Mouse (Mus musculus): ENCODE data around the gene Dapp1. TPM values are rescaled to one million over a fixed set of nuclear protein-coding genes. Genes with fewer than 3 reads are reported as not detected.

Dapp1 gene
- polyA plus RNA-seq, 1 experiment from 2014 or later = 3.0 TPM

GRCm38 (mm10) chr3:137998491-137999223, 17.3 kb upstream of the Dapp1 start:
- no peak overlapping the region for H3K27ac ChIP-seq
- DNase-seq (ENCODE audit: low spot score) = no peak
- H3K4me1 ChIP-seq (replicated peaks; ENCODE audit: control insufficient read depth, insufficient read depth, low read length) = 0 out of 2 replicates have a peak, but pooled peaks cover 4% of the 10 kb centered on the region
- no peaks in the 10 kb centered on the region for H3K36me3 ChIP-seq (replicated peaks; ENCODE audit: control insufficient read depth, insufficient read depth)
- no peaks in the 10 kb centered on the region for H3K9me3 ChIP-seq (ENCODE audit: control insufficient read depth, low read length)
- H3K4me3 ChIP-seq (replicated peaks; ENCODE audit: low read length) = no peak overlapping the region
- no peak for ATAC-seq (ENCODE audit: low FRiP score)
- no peak overlapping the region for H3K4me2 ChIP-seq (replicated peaks)
- H3K27me3 ChIP-seq (ENCODE audit: control insufficient read depth, insufficient read depth, low read length) = no peaks in the 10 kb centered on the region
- WGBS = 66% methylated on average over 14 of the region's 14 CpGs
- no peak overlapping the region for H3K9ac ChIP-seq

- no peak for DNase-seq (ENCODE audit: low spot score)
- Histone ChIP-seq H3K4me2 (replicated peaks) (no peak overlapping the region), H3K9ac (no peak overlapping the region), H3K27ac (no peak overlapping the region), H3K4me1 (replicated peaks; ENCODE audit: control insufficient read depth, insufficient read depth, low read length) (0 out of 2 replicates have a peak, but pooled peaks cover 4% of the 10 kb centered on the region), H3K36me3 (replicated peaks; ENCODE audit: control insufficient read depth, insufficient read depth) (no peaks in the 10 kb centered on the region), H3K4me3 (replicated peaks; ENCODE audit: low read length) (no peak overlapping the region), H3K27me3 (ENCODE audit: control insufficient read depth, insufficient read depth, low read length) (no peaks in the 10 kb centered on the region), H3K9me3 (ENCODE audit: control insufficient read depth, low read length) (no peaks in the 10 kb centered on the region)
- 61% methylated on average over 7 of the region's 7 CpGs for WGBS
- no peak for ATAC-seq (ENCODE audit: low FRiP score)
These were observed 14.1 kb upstream of the Dapp1 start for GRCm38 (mm10) chr3:137995486-137995885.

GRCm38 (mm10) chr3:137994196-137994595, 12.9 kb upstream of the Dapp1 start:
- H3K36me3 ChIP-seq (replicated peaks; ENCODE audit: control insufficient read depth, insufficient read depth) = no peaks in the 10 kb centered on the region
- H3K9me3 ChIP-seq (ENCODE audit: control insufficient read depth, low read length) = no peaks in the 10 kb centered on the region
- no peaks in the 10 kb centered on the region for H3K27me3 ChIP-seq (ENCODE audit: control insufficient read depth, insufficient read depth, low read length)
- ATAC-seq (ENCODE audit: low FRiP score) = no peak
- no peak overlapping the region for H3K4me2 ChIP-seq (replicated peaks)
- no peak for DNase-seq (ENCODE audit: low spot score)
- 0 out of 2 replicates have a peak, but pooled peaks cover 4% of the 10 kb centered on the region for H3K4me1 ChIP-seq (replicated peaks; ENCODE audit: control insufficient read depth, insufficient read depth, low read length)
- 77% methylated on average over 2 of the region's 2 CpGs for WGBS
- H3K4me3 ChIP-seq (replicated peaks; ENCODE audit: low read length) = no peak overlapping the region
- H3K27ac ChIP-seq = no peak overlapping the region
- H3K9ac ChIP-seq = no peak overlapping the region

GRCm38 (mm10) chr3:137992366-137992765, 11.0 kb upstream of the Dapp1 start:
- Histone ChIP-seq H3K4me2 (replicated peaks) (no peak overlapping the region), H3K9me3 (ENCODE audit: control insufficient read depth, low read length) (no peaks in the 10 kb centered on the region), H3K27ac (no peak overlapping the region), H3K4me3 (replicated peaks; ENCODE audit: low read length) (no peak overlapping the region), H3K4me1 (replicated peaks; ENCODE audit: control insufficient read depth, insufficient read depth, low read length) (0 out of 2 replicates have a peak, but pooled peaks cover 4% of the 10 kb centered on the region), H3K27me3 (ENCODE audit: control insufficient read depth, insufficient read depth, low read length) (no peaks in the 10 kb centered on the region), H3K36me3 (replicated peaks; ENCODE audit: control insufficient read depth, insufficient read depth) (no peaks in the 10 kb centered on the region), H3K9ac (no peak overlapping the region)
- ATAC-seq (ENCODE audit: low FRiP score) (no peak), DNase-seq (ENCODE audit: low spot score) (no peak)
- WGBS = 80% methylated on average over 5 of the region's 5 CpGs

- peak; percentile 68; the same call in 1 of the 2 replicates for ATAC-seq (ENCODE audit: low FRiP score)
- DNase-seq (ENCODE audit: low spot score) = peak; percentile 80
- no peak overlapping the region for H3K4me2 ChIP-seq (replicated peaks)
- no peak overlapping the region for H3K27ac ChIP-seq
- no peaks in the 10 kb centered on the region for H3K9me3 ChIP-seq (ENCODE audit: control insufficient read depth, low read length)
- H3K36me3 ChIP-seq (replicated peaks; ENCODE audit: control insufficient read depth, insufficient read depth) = no peaks in the 10 kb centered on the region
- 16% methylated on average over 11 of the region's 11 CpGs for WGBS
- no peak overlapping the region for H3K9ac ChIP-seq
- H3K27me3 ChIP-seq (ENCODE audit: control insufficient read depth, insufficient read depth, low read length) = no peaks in the 10 kb centered on the region
- H3K4me1 ChIP-seq (replicated peaks; ENCODE audit: control insufficient read depth, insufficient read depth, low read length) = 0 out of 2 replicates have a peak, but pooled peaks cover 4% of the 10 kb centered on the region
- H3K4me3 ChIP-seq (replicated peaks; ENCODE audit: low read length) = no peak overlapping the region
These were observed 9.8 kb upstream of the Dapp1 start for GRCm38 (mm10) chr3:137991183-137991582.

GRCm38 (mm10) chr3:137989405-137989804, 8.1 kb upstream of the Dapp1 start:
- 95% methylated on average over 9 of the region's 9 CpGs for WGBS
- no peaks in the 10 kb centered on the region for H3K4me1 ChIP-seq (replicated peaks; ENCODE audit: control insufficient read depth, insufficient read depth, low read length)

GRCm38 (mm10) chr3:137980435-137981381, 637 bp downstream of the Dapp1 start:
- Histone ChIP-seq H3K9ac (0 out of 2 replicates have a peak overlapping the region, but pooled peaks have one; percentile 5), H3K4me3 (replicated peaks; ENCODE audit: low read length) (no peak overlapping the region; the same call in 1 of the 2 replicates), H3K4me2 (replicated peaks) (peak overlapping the region; percentile 40), H3K27me3 (ENCODE audit: control insufficient read depth, insufficient read depth, low read length) (no peaks in the 10 kb centered on the region), H3K9me3 (ENCODE audit: control insufficient read depth, low read length) (no peaks in the 10 kb centered on the region), H3K27ac (no peak overlapping the region), H3K36me3 (replicated peaks; ENCODE audit: control insufficient read depth, insufficient read depth) (no peaks in the 10 kb centered on the region), H3K4me1 (replicated peaks; ENCODE audit: control insufficient read depth, insufficient read depth, low read length) (0 out of 2 replicates have a peak, but pooled peaks cover 11% of the 10 kb centered on the region)
- WGBS = 40% methylated on average over 15 of the region's 15 CpGs
- ATAC-seq (ENCODE audit: low FRiP score) = no peak
- DNase-seq (ENCODE audit: low spot score) = no peak

More at GRCm38 (mm10) chr3:137989405-137989804, 8.1 kb upstream of the Dapp1 start:
- no peak overlapping the region for H3K4me3 ChIP-seq (replicated peaks; ENCODE audit: low read length)
- H3K27ac ChIP-seq = no peak overlapping the region
- H3K9ac ChIP-seq = no peak overlapping the region
- H3K27me3 ChIP-seq (ENCODE audit: control insufficient read depth, insufficient read depth, low read length) = no peaks in the 10 kb centered on the region
- H3K36me3 ChIP-seq (replicated peaks; ENCODE audit: control insufficient read depth, insufficient read depth) = no peaks in the 10 kb centered on the region
- no peaks in the 10 kb centered on the region for H3K9me3 ChIP-seq (ENCODE audit: control insufficient read depth, low read length)
- DNase-seq (ENCODE audit: low spot score) (no peak), ATAC-seq (ENCODE audit: low FRiP score) (no peak)
- H3K4me2 ChIP-seq (replicated peaks) = no peak overlapping the region

GRCm38 (mm10) chr3:137978233-137978632, 3.1 kb downstream of the Dapp1 start:
- H3K4me1 ChIP-seq (replicated peaks; ENCODE audit: control insufficient read depth, insufficient read depth, low read length) = 0 out of 2 replicates have a peak, but pooled peaks cover 11% of the 10 kb centered on the region
- H3K9me3 ChIP-seq (ENCODE audit: control insufficient read depth, low read length) = no peaks in the 10 kb centered on the region
- H3K36me3 ChIP-seq (replicated peaks; ENCODE audit: control insufficient read depth, insufficient read depth) = no peaks in the 10 kb centered on the region
- H3K4me3 ChIP-seq (replicated peaks; ENCODE audit: low read length) = no peak overlapping the region
- ATAC-seq (ENCODE audit: low FRiP score) (no peak), DNase-seq (ENCODE audit: low spot score) (no peak)
- 78% methylated on average over 5 of the region's 5 CpGs for WGBS
- no peak overlapping the region for H3K27ac ChIP-seq
- H3K27me3 ChIP-seq (ENCODE audit: control insufficient read depth, insufficient read depth, low read length) = no peaks in the 10 kb centered on the region
- H3K9ac ChIP-seq = no peak overlapping the region
- no peak overlapping the region for H3K4me2 ChIP-seq (replicated peaks)

- peak overlapping the region; percentile 34; the same call in 1 of the 2 replicates for H3K27ac ChIP-seq
- no peak overlapping the region for H3K4me2 ChIP-seq (replicated peaks)
- ATAC-seq (ENCODE audit: low FRiP score) = peak; percentile 71
These were observed 3.7 kb downstream of the Dapp1 start for GRCm38 (mm10) chr3:137977629-137978041.

More at GRCm38 (mm10) chr3:137977629-137978041, 3.7 kb downstream of the Dapp1 start:
- Histone ChIP-seq H3K9me3 (ENCODE audit: control insufficient read depth, low read length) (no peaks in the 10 kb centered on the region), H3K36me3 (replicated peaks; ENCODE audit: control insufficient read depth, insufficient read depth) (no peaks in the 10 kb centered on the region), H3K9ac (no peak overlapping the region), H3K4me3 (replicated peaks; ENCODE audit: low read length) (no peak overlapping the region), H3K27me3 (ENCODE audit: control insufficient read depth, insufficient read depth, low read length) (no peaks in the 10 kb centered on the region), H3K4me1 (replicated peaks; ENCODE audit: control insufficient read depth, insufficient read depth, low read length) (0 out of 2 replicates have a peak, but pooled peaks cover 11% of the 10 kb centered on the region)
- no peak for DNase-seq (ENCODE audit: low spot score)
- WGBS = 16% methylated on average over 6 of the region's 6 CpGs
